Mouse (Mus musculus): ENCODE measurements around the gene Dmac2. TPM values are rescaled to one million over a fixed set of nuclear protein-coding genes. Genes with fewer than 3 reads are reported as not detected.

Gene Dmac2
- polyA plus RNA-seq, 1 experiment from 2014 or later = 38.8 TPM

GRCm38 (mm10) chr7:25625594-25626250, 6.5 kb downstream of the Dmac2 start:
- Histone ChIP-seq H3K9me3 (ENCODE audit: control insufficient read depth, low read length) (no peaks in the 10 kb centered on the region), H3K36me3 (ENCODE audit: control insufficient read depth, insufficient read depth) (peaks cover 14% of the 10 kb centered on the region), H3K4me1 (replicated peaks; ENCODE audit: control insufficient read depth, insufficient read depth, low read length) (peaks cover 10% of the 10 kb centered on the region), H3K27ac (ENCODE audit: low read length) (no peak overlapping the region), H3K4me3 (replicated peaks; ENCODE audit: low read length) (no peak overlapping the region), H3K27me3 (replicated peaks; ENCODE audit: control insufficient read depth, insufficient read depth, low read length) (peaks cover 9% of the 10 kb centered on the region), H3K9ac (replicated peaks; ENCODE audit: low read depth, low read length) (no peak overlapping the region), H3K4me2 (ENCODE audit: low read length) (no peak overlapping the region)
- ATAC-seq = no peak
- 76% methylated on average over 10 of the region's 10 CpGs for WGBS

GRCm38 (mm10) chr7:25626509-25627430, 7.6 kb downstream of the Dmac2 start, which contains the start of gene B3gnt8:
TSS of gene B3gnt8 (plus strand) at chr7:25626654.
- 23% methylated on average over 25 of the region's 29 CpGs for WGBS
- H3K27me3 ChIP-seq (replicated peaks; ENCODE audit: control insufficient read depth, insufficient read depth, low read length) = peaks cover 9% of the 10 kb centered on the region

GRCm38 (mm10) chr7:25627431-25628322, 8.5 kb downstream of the Dmac2 start:
- WGBS = 23% methylated on average over 29 of the region's 38 CpGs
- Histone ChIP-seq H3K27me3 (replicated peaks; ENCODE audit: control insufficient read depth, insufficient read depth, low read length) (peaks cover 9% of the 10 kb centered on the region), H3K9ac (replicated peaks; ENCODE audit: low read depth, low read length) (peak overlapping the region; percentile 0; the same call in 1 of the 2 replicates), H3K4me3 (replicated peaks; ENCODE audit: low read length) (peak overlapping the region; percentile 24), H3K4me2 (ENCODE audit: low read length) (peak overlapping the region; percentile 37), H3K27ac (ENCODE audit: low read length) (no peak overlapping the region), H3K36me3 (ENCODE audit: control insufficient read depth, insufficient read depth) (peaks cover 10% of the 10 kb centered on the region), H3K9me3 (ENCODE audit: control insufficient read depth, low read length) (no peaks in the 10 kb centered on the region), H3K4me1 (replicated peaks; ENCODE audit: control insufficient read depth, insufficient read depth, low read length) (peaks cover 10% of the 10 kb centered on the region)
- ATAC-seq = no peak

More at GRCm38 (mm10) chr7:25626509-25627430, 7.6 kb downstream of the Dmac2 start, which contains the start of gene B3gnt8:
- no peak; the same call in 1 of the 2 replicates for ATAC-seq
- Histone ChIP-seq H3K27ac (ENCODE audit: low read length) (no peak within 1 kb of the TSS), H3K36me3 (ENCODE audit: control insufficient read depth, insufficient read depth) (peaks cover 14% of the 10 kb centered on the region), H3K4me2 (ENCODE audit: low read length) (peak within 1 kb of the TSS; percentile 37), H3K4me1 (replicated peaks; ENCODE audit: control insufficient read depth, insufficient read depth, low read length) (peaks cover 10% of the 10 kb centered on the region), H3K9me3 (ENCODE audit: control insufficient read depth, low read length) (no peaks in the 10 kb centered on the region), H3K4me3 (replicated peaks; ENCODE audit: low read length) (peak within 1 kb of the TSS; percentile 24), H3K9ac (replicated peaks; ENCODE audit: low read depth, low read length) (peak within 1 kb of the TSS; percentile 0; the same call in 1 of the 2 replicates)

- H3K36me3 ChIP-seq (ENCODE audit: control insufficient read depth, insufficient read depth) = peaks cover 15% of the 10 kb centered on the region
- no peak overlapping the region for H3K27ac ChIP-seq (ENCODE audit: low read length)
- no peak overlapping the region for H3K4me2 ChIP-seq (ENCODE audit: low read length)
- H3K9ac ChIP-seq (replicated peaks; ENCODE audit: low read depth, low read length) = no peak overlapping the region
- ATAC-seq = no peak
- H3K4me3 ChIP-seq (replicated peaks; ENCODE audit: low read length) = no peak overlapping the region
- peaks cover 9% of the 10 kb centered on the region for H3K27me3 ChIP-seq (replicated peaks; ENCODE audit: control insufficient read depth, insufficient read depth, low read length)
- peaks cover 10% of the 10 kb centered on the region for H3K4me1 ChIP-seq (replicated peaks; ENCODE audit: control insufficient read depth, insufficient read depth, low read length)
- 70% methylated on average over 8 of the region's 8 CpGs for WGBS
- no peaks in the 10 kb centered on the region for H3K9me3 ChIP-seq (ENCODE audit: control insufficient read depth, low read length)
Measured at GRCm38 (mm10) chr7:25628323-25628620, 9.1 kb downstream of the Dmac2 start.

GRCm38 (mm10) chr7:25632679-25633078, 13.5 kb downstream of the Dmac2 start:
- Histone ChIP-seq H3K4me1 (replicated peaks; ENCODE audit: control insufficient read depth, insufficient read depth, low read length) (no peaks in the 10 kb centered on the region), H3K4me2 (ENCODE audit: low read length) (no peak overlapping the region), H3K27ac (ENCODE audit: low read length) (no peak overlapping the region), H3K9me3 (ENCODE audit: control insufficient read depth, low read length) (no peaks in the 10 kb centered on the region), H3K36me3 (ENCODE audit: control insufficient read depth, insufficient read depth) (peaks cover 22% of the 10 kb centered on the region), H3K9ac (replicated peaks; ENCODE audit: low read depth, low read length) (no peak overlapping the region), H3K27me3 (replicated peaks; ENCODE audit: control insufficient read depth, insufficient read depth, low read length) (peaks cover 9% of the 10 kb centered on the region), H3K4me3 (replicated peaks; ENCODE audit: low read length) (no peak overlapping the region)
- no peak for ATAC-seq
- 96% methylated on average over 5 of the region's 5 CpGs for WGBS

- Histone ChIP-seq H3K9me3 (ENCODE audit: control insufficient read depth, low read length) (no peaks in the 10 kb centered on the region), H3K4me1 (replicated peaks; ENCODE audit: control insufficient read depth, insufficient read depth, low read length) (peaks cover 4% of the 10 kb centered on the region), H3K9ac (replicated peaks; ENCODE audit: low read depth, low read length) (no peak overlapping the region), H3K27ac (ENCODE audit: low read length) (no peak overlapping the region), H3K27me3 (replicated peaks; ENCODE audit: control insufficient read depth, insufficient read depth, low read length) (no peaks in the 10 kb centered on the region), H3K4me3 (replicated peaks; ENCODE audit: low read length) (no peak overlapping the region), H3K36me3 (ENCODE audit: control insufficient read depth, insufficient read depth) (peaks cover 13% of the 10 kb centered on the region), H3K4me2 (ENCODE audit: low read length) (no peak overlapping the region)
- 79% methylated on average over 3 of the region's 3 CpGs for WGBS
- ATAC-seq = no peak
Measured at GRCm38 (mm10) chr7:25636373-25636772, 17.2 kb downstream of the Dmac2 start.

GRCm38 (mm10) chr7:25637099-25637498, 17.9 kb downstream of the Dmac2 start:
- Histone ChIP-seq H3K9ac (replicated peaks; ENCODE audit: low read depth, low read length) (no peak overlapping the region), H3K4me2 (ENCODE audit: low read length) (no peak overlapping the region), H3K9me3 (ENCODE audit: control insufficient read depth, low read length) (no peaks in the 10 kb centered on the region), H3K4me3 (replicated peaks; ENCODE audit: low read length) (no peak overlapping the region), H3K27ac (ENCODE audit: low read length) (no peak overlapping the region), H3K4me1 (replicated peaks; ENCODE audit: control insufficient read depth, insufficient read depth, low read length) (peaks cover 4% of the 10 kb centered on the region), H3K27me3 (replicated peaks; ENCODE audit: control insufficient read depth, insufficient read depth, low read length) (no peaks in the 10 kb centered on the region), H3K36me3 (ENCODE audit: control insufficient read depth, insufficient read depth) (peaks cover 13% of the 10 kb centered on the region)
- no peak for ATAC-seq
- WGBS = 92% methylated on average over 5 of the region's 5 CpGs

- Histone ChIP-seq H3K9ac (replicated peaks; ENCODE audit: low read depth, low read length) (no peak overlapping the region), H3K4me2 (ENCODE audit: low read length) (no peak overlapping the region), H3K4me1 (replicated peaks; ENCODE audit: control insufficient read depth, insufficient read depth, low read length) (peaks cover 4% of the 10 kb centered on the region), H3K27ac (ENCODE audit: low read length) (no peak overlapping the region), H3K4me3 (replicated peaks; ENCODE audit: low read length) (no peak overlapping the region), H3K36me3 (ENCODE audit: control insufficient read depth, insufficient read depth) (0 out of 2 replicates have a peak, but pooled peaks cover 5% of the 10 kb centered on the region), H3K9me3 (ENCODE audit: control insufficient read depth, low read length) (no peaks in the 10 kb centered on the region), H3K27me3 (replicated peaks; ENCODE audit: control insufficient read depth, insufficient read depth, low read length) (no peaks in the 10 kb centered on the region)
- 74% methylated on average over 4 of the region's 4 CpGs for WGBS
- ATAC-seq = no peak; the same call in 1 of the 2 replicates
Measured at GRCm38 (mm10) chr7:25639754-25640153, 20.5 kb downstream of the Dmac2 start.
